Mouse (Mus musculus) G1E (cell line): ENCODE data around the gene Dock3. TPM values are rescaled to one million over a fixed set of nuclear protein-coding genes. Genes with fewer than 3 reads are reported as not detected.
A peak's percentile ranks its signal among the peaks of the same experiment; 100 is the strongest.

Experiments
- ATAC-seq: 2 replicates; pipeline ENCODE4 v1.8.0; 2016; ENCODE audit warnings: mild to moderate bottlenecking; ENCODE audit not compliant: insufficient number of reproducible peaks, poor library complexity, low FRiP score, severe bottlenecking; ENCODE audit errors: extremely low read depth
- DNase-seq: peaks from one replicate; pipeline ENCODE4 v3.0.0; 2012; ENCODE audit warnings: low spot score
- H3K27me3 ChIP-seq: 2 replicates; pipeline ENCODE4 v1.6.1; 2012; ENCODE audit warnings: mild to moderate bottlenecking, low read length, inconsistent platforms; ENCODE audit not compliant: insufficient read depth
- H3K36me3 ChIP-seq: replicated peaks from 2 replicates; pipeline ENCODE3; 2012; ENCODE audit warnings: mild to moderate bottlenecking, inconsistent platforms
- H3K4me1 ChIP-seq: 2 replicates; pipeline ENCODE4 v1.6.1; 2012; ENCODE audit warnings: low read depth, low read length, inconsistent platforms, mixed read lengths; ENCODE audit not compliant: insufficient read depth
- H3K4me3 ChIP-seq: 2 replicates; pipeline ENCODE4 v1.5.1; 2012; ENCODE audit warnings: low read depth, mild to moderate bottlenecking, inconsistent platforms, low read length, moderate library complexity, mixed read lengths
- H3K9me3 ChIP-seq: replicated peaks from 2 replicates; pipeline ENCODE4 v1.6.1; 2012; ENCODE audit warnings: inconsistent platforms
- CTCF ChIP-seq: IDR thresholded peaks from 2 replicates; pipeline ENCODE4 v1.5.1; 2012; ENCODE audit warnings: low read depth, low read length, inconsistent platforms, mixed read lengths
- GATA1 ChIP-seq: IDR thresholded peaks from 2 replicates; pipeline ENCODE4 v1.6.1; 2012; ENCODE audit warnings: borderline replicate concordance, low read length, inconsistent platforms, mixed read lengths
- GATA2 ChIP-seq: IDR thresholded peaks from 2 replicates; pipeline ENCODE4 v1.6.1; 2012; ENCODE audit warnings: low read depth, low read length, inconsistent platforms, borderline replicate concordance
- POLR2AphosphoS5 ChIP-seq: IDR thresholded peaks from 2 replicates; pipeline ENCODE4 v1.6.1; 2012; ENCODE audit warnings: low read depth, low read length, inconsistent platforms; ENCODE audit not compliant: insufficient replicate concordance
- TAL1 ChIP-seq: conservative IDR thresholded peaks from 2 replicates; pipeline ENCODE4 v1.6.1; 2012; ENCODE audit warnings: low read depth, low read length, inconsistent platforms, mixed read lengths
- polyA plus RNA-seq: library from polyadenylated mRNA; stranded (reverse); fragments of >175 nt; gene quantifications from 2 replicates; pipeline ENCODE4 v1.2.3, GENCODE M21; 2012
- total RNA-seq, 2 experiments: library from RNA; stranded (forward) in 1 of 2; stranded (reverse) in 1 of 2; fragments of 200-1000 nt in 1 of 2; fragments of >200 nt in 1 of 2; fragmentation: Nextera tagmentation in 1 of 2; gene quantifications; 2 replicates each; pipeline ENCODE4 v1.2.3; 2014 to 2017

Dock3 gene
- total and polyA plus RNA-seq, 3 experiments: 0.33 TPM; not detected in 2

GRCm38 (mm10) chr9:106891341-106891741, 340.4 kb downstream of the Dock3 start:
- Histone ChIP-seq H3K4me3 (peak overlapping the region; percentile 87), H3K36me3 (peaks cover 36% of the 10 kb centered on the region), H3K4me1 (peaks cover 44% of the 10 kb centered on the region), H3K27me3 (peaks cover 12% of the 10 kb centered on the region), H3K9me3 (no peaks in the 10 kb centered on the region)
- TF ChIP-seq POLR2AphosphoS5 (no peak), GATA2 (no peak), CTCF (no peak), GATA1 (no peak), TAL1 (no peak)
- ATAC-seq: no peak
- DNase-seq: peak; percentile 12

- peaks cover 39% of the 10 kb centered on the region for H3K36me3 ChIP-seq
- ATAC-seq (no peak), DNase-seq (no peak)
- peaks cover 47% of the 10 kb centered on the region for H3K4me1 ChIP-seq
- no peak for TF ChIP-seq POLR2AphosphoS5
- no peak for TF ChIP-seq TAL1
- TF ChIP-seq GATA2: no peak
- no peak for TF ChIP-seq CTCF
- no peak for TF ChIP-seq GATA1
- peak overlapping the region; percentile 87 for H3K4me3 ChIP-seq
- H3K27me3 ChIP-seq: peaks cover 6% of the 10 kb centered on the region
- H3K9me3 ChIP-seq: no peaks in the 10 kb centered on the region
Measured at GRCm38 (mm10) chr9:106890496-106891240, 341.0 kb downstream of the Dock3 start.

GRCm38 (mm10) chr9:106889321-106889720, 342.4 kb downstream of the Dock3 start:
- H3K36me3 ChIP-seq: peaks cover 53% of the 10 kb centered on the region
- ATAC-seq (no peak), DNase-seq (no peak)
- peak overlapping the region; percentile 42; the same call in 1 of the 2 replicates for H3K4me3 ChIP-seq
- H3K27me3 ChIP-seq: no peaks in the 10 kb centered on the region
- TF ChIP-seq GATA1 (no peak), POLR2AphosphoS5 (no peak), CTCF (no peak), TAL1 (no peak)
- no peaks in the 10 kb centered on the region for H3K9me3 ChIP-seq
- H3K4me1 ChIP-seq: peaks cover 61% of the 10 kb centered on the region

- Histone ChIP-seq H3K36me3 (peaks cover 60% of the 10 kb centered on the region), H3K9me3 (no peaks in the 10 kb centered on the region), H3K4me3 (no peak overlapping the region), H3K27me3 (no peaks in the 10 kb centered on the region), H3K4me1 (peaks cover 63% of the 10 kb centered on the region)
- no peak for TF ChIP-seq TAL1
- no peak for TF ChIP-seq POLR2AphosphoS5
- TF ChIP-seq GATA2: no peak
- no peak for TF ChIP-seq CTCF
- no peak for TF ChIP-seq GATA1
- ATAC-seq: no peak
- DNase-seq: no peak
Measured at GRCm38 (mm10) chr9:106888346-106888745, 343.4 kb downstream of the Dock3 start.

- Histone ChIP-seq H3K4me1 (peaks cover 73% of the 10 kb centered on the region), H3K9me3 (no peaks in the 10 kb centered on the region), H3K27me3 (no peaks in the 10 kb centered on the region), H3K4me3 (peak within 1 kb of the TSS; percentile 79), H3K36me3 (peaks cover 69% of the 10 kb centered on the region)
- DNase-seq (peak; percentile 95), ATAC-seq (peak; percentile 52)
- TF ChIP-seq CTCF (peak; percentile 14; the same call in 1 of the 2 replicates), TAL1 (no peak)
Measured at GRCm38 (mm10) chr9:106886828-106887702, 344.6 kb downstream of the Dock3 start, which contains the start of gene Rbm15b. Gene Rbm15b (minus strand): TSS chr9:106887428.
